Mouse (Mus musculus) left cerebral cortex, adult 9 months (tissue): ENCODE data around the gene Cd37.
"Not testable (repeated sequence)": the region's sequence is repeated elsewhere in the genome, so short reads cannot be mapped to it uniquely, and the experiment has no call there.

Source experiments
- DNase-seq, 2 experiments: peaks; one replicate each; pipeline ENCODE4 v3.0.0; 2022; ENCODE audit warnings: low spot score in 2 of 2

Cd37 gene

GRCm38 (mm10) chr7:45238723-45239496 is at the start of gene Cd37:
Gene Cd37 (minus strand): TSS chr7:45239115.
- DNase-seq: no peak

GRCm38 (mm10) chr7:45286486-45286885 is 47.6 kb upstream of the Cd37 start:
- DNase-seq: no peak

DNA sequence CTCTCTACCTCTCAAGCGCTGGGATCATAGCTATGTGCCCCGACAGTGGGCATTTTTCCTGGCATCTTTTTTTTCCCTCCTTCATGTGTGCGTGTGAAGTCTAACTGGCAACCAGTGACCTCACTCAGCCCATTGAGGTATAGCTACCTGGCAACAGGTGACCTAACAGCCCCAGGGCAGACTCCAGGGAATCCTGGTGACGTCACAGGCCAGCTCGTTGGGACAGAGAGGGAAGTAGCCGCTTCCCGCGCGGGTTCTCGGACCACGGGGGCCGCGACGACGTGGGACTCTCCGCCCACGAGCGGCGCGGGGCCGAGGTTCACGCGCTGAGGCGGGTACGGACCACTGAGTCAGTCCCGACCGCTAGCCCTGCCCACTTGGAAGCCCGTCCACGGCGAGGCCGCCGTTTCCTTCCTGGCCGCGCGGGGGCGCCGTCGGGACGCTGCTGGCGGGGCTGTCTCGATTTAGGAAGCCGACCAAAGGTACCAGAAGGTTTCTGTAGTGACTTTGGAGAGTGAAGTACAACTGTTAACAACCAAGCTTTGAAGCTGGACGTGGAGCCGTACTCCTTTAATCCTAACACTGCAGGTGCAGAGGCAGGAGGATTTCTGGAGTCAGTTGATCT is 38.3 kb upstream of the Cd37 start, which contains the start of gene Slc6a21:
TSS of gene Slc6a21 (plus strand) at position 378 of the 625 bp plus-strand sequence.
- DNase-seq: peak in 1 of 2 experiments; percentile 82

DNA sequence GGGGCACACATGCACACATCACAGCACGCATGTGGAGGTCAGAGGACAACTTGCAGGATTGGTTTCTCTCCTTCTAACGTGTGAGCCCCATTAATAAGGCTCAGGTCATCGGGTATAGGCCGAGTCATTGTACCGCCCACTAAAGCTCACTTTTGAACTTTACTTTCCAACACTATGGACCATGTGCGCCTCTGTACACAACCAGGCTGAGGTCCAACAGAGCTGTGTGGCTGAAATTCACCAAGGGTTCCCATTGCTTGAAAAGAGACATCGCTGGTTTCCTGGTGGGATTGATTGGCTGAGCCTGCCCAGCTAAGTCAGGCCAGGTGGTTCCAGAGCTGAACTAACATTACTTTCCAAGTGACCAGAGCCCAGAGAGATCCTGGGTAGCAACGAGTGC is 34.8 kb upstream of the Cd37 start:
- DNase-seq: no peak

DNA sequence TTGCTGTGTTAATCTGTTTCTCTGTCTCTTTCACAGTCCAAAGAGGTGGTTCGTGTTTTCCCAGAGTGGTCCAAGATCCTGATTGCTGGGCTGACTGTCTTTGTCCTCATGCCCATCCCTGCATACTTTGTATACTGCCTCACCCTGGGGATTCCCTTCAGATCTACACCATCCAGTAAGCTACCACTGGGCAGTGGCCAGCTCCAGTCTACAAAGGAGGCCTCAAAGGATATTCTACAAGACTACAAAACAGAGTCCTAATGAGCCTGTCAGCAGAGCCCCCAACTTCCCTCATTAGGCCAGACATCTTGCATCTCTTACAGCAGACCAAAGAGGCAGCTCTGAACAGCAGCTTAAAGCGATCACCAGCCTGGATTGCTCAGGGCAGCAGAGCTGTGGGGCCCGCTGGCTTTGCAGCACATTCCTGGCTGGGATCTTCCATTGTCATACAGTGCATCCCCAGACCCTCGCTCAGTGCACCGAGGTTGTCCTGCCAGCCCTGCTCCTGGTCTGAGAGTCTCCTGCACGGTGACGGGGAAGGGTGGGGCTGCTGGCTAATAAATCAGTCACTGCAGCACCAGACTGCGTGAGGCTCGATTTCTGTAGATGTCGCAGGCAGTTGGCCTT is 34.0 kb upstream of the Cd37 start:
- no peak for DNase-seq

GRCm38 (mm10) chr7:45265518-45265917 is 26.6 kb upstream of the Cd37 start:
- no peak for DNase-seq

DNA sequence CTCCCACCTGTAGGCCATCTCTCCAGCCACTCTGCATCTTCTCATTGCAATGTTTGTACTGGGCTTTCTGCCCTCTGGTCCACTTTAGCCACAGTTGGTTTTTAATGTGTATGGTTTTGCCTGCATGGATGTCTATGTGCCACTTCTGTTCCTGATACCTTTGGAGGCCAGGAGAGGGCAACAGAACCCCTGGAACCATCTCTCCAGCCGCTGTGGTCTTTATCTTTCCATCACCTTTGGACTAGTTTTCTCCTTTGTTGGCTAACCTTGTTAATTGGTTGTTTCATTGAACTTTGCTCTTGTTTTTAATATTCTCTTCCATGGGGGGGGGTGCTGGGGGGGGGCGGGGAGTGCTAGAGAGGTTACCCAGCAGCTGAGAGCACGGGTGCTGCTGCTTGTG is 25.4 kb upstream of the Cd37 start:
- no peak for DNase-seq

DNA sequence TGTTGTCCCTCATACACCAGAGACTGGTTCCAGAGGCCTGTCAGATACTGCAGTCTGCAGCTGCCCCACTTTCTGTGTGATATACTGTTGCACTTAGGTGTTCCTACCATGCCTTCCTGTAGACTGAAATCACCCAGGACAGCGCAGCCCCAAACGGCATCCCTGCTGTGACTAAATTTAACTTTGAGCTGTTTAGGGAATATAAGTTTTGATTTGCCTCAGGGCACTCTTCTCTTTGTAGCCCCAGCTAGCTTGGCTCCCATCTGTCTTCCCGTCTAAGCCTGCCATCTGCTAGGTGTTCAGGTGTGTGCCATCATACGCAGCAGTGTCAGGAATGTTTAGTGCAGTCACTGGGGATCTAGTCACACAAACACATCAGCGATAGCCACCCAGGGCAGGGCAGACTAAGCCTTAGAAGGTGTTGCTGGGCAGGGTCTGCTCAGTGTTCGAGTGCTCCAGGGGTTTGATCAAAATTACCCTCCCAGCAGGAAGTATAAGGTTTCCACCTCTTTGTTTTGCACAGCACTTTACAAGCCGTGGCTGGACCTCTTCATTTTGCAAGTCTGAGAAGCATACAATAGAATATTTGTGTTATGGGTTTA is 24.2 kb upstream of the Cd37 start:
- no peak for DNase-seq

DNA sequence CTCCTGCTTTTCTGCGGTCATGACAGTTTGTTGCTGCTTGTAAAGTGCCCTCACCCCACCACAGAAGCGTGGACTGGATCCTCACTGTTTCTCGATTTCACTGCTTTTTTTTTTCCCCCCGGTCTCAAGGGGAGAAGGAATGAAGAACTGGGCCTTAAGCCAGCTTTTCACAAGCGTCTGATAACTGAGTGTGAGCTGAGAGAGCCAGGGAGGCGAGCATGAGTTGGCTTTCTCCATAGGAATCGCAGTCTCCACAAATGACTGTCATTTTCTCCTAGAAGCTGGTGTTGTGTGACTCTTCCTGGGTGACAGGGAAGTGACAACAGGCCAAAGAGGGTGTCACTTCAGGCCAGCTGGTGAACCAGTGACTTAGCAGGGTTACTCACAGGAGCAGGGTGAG is 23.4 kb upstream of the Cd37 start:
- no peak for DNase-seq

DNA sequence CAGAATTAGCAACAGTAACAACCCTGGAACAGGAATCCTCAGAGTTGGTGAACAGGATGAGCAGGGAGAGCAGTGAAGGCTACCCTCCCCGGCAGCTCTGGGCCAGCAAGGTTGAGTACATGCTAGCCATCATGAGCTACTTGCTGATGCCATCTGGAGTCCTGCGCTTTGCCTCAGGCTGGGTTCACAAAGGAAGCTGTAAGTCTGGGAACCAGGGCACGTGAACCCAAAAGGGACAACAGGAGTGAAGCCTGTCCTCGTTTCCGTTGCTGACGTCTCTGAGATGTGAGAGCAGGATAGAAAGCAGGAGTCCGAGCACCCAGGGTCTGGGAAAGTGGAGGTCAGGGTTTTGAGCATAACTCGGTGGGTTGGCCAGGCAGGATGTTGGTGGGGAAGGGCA is 20.4 kb upstream of the Cd37 start:
- DNase-seq: no peak

DNA sequence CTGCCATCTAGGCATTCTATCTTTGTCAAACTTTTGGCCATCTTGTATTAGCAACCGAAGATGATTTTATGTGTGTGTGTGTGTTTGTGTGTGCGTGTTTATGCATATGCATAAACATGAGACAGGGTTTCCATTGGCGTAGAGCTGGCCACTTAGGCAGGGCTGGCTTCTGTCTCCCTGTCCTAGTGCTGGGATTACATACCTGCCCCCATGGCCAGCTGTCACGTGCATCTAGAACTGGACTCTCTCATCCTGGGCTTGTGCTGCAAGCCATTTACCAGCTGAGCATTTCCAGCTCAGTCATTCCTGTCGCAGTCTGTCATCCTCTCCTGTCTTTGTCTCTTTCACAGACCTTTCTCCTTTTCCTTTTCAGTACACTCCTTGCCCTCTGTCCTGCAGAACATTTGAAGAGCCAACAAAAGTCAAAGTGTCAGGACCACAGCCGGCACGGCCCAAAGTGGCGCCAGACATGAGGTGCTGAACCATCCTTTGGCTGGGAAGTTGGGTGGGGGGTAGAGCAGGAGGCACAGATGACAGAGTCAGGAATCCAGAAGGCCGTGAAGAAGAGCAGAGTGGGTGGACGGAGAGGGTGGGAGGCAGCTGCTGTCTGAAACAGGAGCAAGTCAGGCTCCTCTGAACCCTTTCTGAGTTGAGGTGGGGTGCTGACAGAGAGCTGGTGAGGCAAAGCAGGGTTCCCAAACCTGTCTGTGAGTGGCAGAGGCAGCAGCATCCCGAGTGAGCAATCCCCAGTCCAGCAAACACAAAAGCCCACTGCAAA is 18.3 kb upstream of the Cd37 start:
- peak in 1 of 2 experiments; percentile 51 for DNase-seq

GRCm38 (mm10) chr7:45255822-45256221 is 16.9 kb upstream of the Cd37 start:
- not testable (repeated sequence) for DNase-seq

DNA sequence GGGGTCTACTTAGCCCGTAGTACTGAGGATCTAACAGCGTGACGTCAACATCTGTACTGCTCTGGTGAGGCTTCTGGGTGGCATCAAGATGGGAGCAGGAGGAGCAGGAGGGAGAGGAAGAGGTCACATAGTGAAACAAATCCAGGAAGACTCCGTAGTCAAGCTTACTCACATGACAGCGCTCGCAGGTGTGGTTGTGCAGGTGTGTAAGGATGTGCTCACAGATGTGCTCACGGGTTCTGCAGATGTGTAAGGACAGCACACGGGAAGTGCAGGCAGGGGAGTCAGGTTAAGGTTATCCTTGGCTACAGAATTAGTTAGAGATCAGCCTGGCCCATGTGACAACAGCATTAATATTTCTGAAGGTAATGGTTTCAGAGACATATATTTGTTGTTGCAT is 14.9 kb upstream of the Cd37 start:
- no peak for DNase-seq

- no peak for DNase-seq
Measured at GRCm38 (mm10) chr7:45247666-45248065, 8.8 kb upstream of the Cd37 start.

- DNase-seq: no peak
Measured at GRCm38 (mm10) chr7:45241389-45241749, 2.5 kb upstream of the Cd37 start.

GRCm38 (mm10) chr7:45240633-45241388 is 1.9 kb upstream of the Cd37 start, which contains the start of gene Slc6a16:
Gene Slc6a16 (plus strand): TSS chr7:45241085.
- peak in 1 of 2 experiments; percentile 60 for DNase-seq

DNA sequence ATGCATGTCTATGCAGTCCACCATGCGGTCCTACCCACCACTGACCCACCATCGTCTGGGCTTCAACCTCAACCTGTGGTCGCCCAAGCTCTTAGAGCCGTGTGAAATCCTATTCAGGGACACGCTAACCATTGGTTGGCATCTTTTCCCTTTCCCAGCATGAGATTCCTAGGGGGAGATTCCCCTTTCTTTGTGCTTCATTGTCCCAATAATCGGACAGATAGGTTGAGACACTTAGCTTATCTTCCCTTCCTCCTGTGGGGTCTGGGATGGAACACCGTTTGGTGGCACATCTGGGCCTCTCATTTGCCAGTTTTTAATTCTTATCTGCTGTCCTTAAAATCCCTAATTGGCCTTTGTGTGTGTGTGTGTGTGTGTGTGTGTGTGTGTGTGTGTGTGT is 1.2 kb upstream of the Cd37 start:
- no peak for DNase-seq

DNA sequence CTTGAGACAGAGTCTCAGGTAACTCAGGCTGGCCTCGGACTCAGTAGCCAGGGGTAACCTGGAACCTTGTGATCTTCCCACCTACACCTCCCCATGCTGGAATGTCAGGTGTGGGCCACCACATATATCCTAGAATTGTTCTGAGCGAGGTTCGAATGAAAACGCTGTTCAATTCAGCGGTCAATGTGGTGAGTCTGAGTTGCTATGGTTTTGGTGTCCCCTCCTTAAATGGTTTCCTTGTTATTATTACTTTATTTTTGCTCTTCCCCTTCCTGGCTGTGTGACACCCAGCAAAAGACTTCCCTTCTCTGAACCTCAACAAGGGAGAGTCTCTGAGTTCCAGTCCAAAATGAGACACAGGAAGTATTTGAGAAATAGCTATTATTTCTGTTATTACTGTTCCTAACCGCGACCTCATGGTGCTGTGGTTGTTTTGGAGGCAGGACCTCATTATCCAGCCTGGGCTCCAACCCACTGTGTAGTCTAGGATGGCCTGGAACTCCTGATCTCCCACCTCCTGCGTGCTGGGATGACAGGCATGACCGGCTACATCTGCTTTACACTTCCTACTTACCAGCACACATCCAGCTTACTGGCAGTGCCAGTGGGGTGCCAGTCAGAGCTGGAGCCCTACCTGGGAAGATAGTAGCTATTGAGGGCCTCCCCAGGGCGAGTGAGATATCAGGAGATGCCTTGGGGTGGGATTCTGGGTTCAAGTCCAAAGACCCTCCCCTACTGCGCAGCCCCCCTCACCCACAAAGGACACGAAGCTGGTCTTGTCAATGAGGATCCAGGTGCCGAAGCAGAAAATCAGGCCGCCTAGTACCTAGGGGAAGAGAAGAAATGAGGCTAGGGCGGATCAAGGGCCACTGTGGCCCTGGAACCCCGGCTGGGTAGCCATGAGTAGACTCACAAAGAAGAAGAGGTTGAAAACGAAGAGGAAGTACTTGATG is 892 bp downstream of the Cd37 start:
- no peak for DNase-seq

DNA sequence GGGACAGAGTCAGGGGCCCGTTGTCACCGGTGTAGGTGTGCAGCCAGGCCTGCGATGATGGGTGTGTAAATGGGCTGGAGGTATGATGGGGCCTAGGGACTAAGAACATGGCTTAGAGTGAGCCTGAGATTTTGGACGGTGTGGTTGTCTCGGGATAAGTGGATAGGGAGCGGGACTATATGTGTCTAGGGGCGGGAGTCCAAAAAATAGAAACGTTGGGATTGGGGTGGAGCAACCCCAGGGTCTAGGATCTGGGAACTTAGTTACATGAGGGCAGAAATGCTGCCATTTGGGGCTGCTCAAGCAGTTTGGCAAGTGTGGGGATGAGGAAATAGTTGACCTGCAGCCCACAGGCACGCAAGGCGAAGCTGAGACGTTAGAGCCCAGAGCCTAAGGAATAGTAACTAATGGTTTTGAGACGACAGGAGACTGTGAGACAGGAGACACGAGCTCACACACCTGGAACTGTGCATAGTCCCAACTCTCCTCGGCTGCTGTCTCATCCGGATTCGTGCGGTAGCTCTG is 3.2 kb downstream of the Cd37 start:
- DNase-seq: no peak
